Mouse (Mus musculus) kidney, embryonic 14.5 days (tissue): ENCODE results near the gene Dnajb8. TPM values are rescaled to one million over a fixed set of nuclear protein-coding genes. Genes with fewer than 3 reads are reported as not detected.

Experiments
- polyA plus RNA-seq: library from polyadenylated mRNA; unstranded; fragments of >200 nt; fragmentation: Nextera tagmentation; extraction: Ambion mirVana; gene quantifications from 2 replicates; pipeline ENCODE4 v1.2.1, GENCODE M21; 2014

Gene Dnajb8
- polyA plus RNA-seq, 1 experiment from 2014 or later, result not detected

Other genes starting within 250 kb of the Dnajb8 start
- gene H1fx, start 240.6 kb upstream of the Dnajb8 start, polyA plus RNA-seq, result 38.2 and 45.8 TPM in 2 replicates
- gene Rab7, start 177.0 kb upstream of the Dnajb8 start, polyA plus RNA-seq, result 151 and 222 TPM in 2 replicates
- 294 and 402 TPM in 2 replicates for gene Rpn1, start 137.8 kb upstream of the Dnajb8 start, polyA plus RNA-seq
- 27.2 and 44.6 TPM in 2 replicates for gene Gata2, start 28.4 kb upstream of the Dnajb8 start, polyA plus RNA-seq
- gene Eefsec, start 224.3 kb downstream of the Dnajb8 start, polyA plus RNA-seq, result 49.1 and 49.3 TPM in 2 replicates
- gene Ruvbl1, start 243.1 kb downstream of the Dnajb8 start, polyA plus RNA-seq, result 184 and 185 TPM in 2 replicates